Mouse (Mus musculus): ENCODE measurements around the gene Cygb.
"Not testable (repeated sequence)": the region's sequence is repeated elsewhere in the genome, so short reads cannot be mapped to it uniquely, and the experiment has no call there.

Cygb gene

GRCm38 (mm10) chr11:116654255-116654821 is at the start of gene Cygb:
Gene Cygb (minus strand): TSS chr11:116654313.
- DNase-seq (ENCODE audit: low read depth, low spot score) = peak; percentile 40

DNA sequence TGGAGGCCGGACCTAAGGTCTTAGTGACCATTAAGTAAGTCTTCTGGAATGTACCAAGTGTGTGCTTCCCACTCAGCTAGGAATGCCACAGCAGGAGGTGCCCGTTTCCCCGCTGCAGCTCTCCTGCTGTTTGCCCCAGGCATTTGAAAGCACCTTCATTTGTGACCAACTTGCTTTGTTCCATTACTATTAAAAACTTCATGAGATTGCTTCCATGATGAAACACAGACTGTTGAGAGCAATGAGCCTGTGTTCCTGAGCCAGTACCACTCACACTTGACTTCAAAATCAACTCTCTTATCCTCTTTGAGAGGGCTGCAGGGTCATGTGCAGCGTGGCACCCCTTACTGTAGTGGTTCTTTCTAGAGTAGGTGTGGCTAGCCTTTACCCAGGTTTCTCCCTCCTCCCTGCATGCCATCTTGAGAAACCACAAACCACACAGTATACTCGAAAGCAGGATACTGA is 47.3 kb upstream of the Cygb start:
- DNase-seq (ENCODE audit: low read depth, low spot score) = peak; percentile 70

- peak; percentile 96 for DNase-seq (ENCODE audit: low read depth, low spot score)
These were observed 43.4 kb upstream of the Cygb start for GRCm38 (mm10) chr11:116697521-116697920.

GRCm38 (mm10) chr11:116696426-116696825 is 42.3 kb upstream of the Cygb start:
- peak; percentile 73 for DNase-seq (ENCODE audit: low read depth, low spot score)

DNA sequence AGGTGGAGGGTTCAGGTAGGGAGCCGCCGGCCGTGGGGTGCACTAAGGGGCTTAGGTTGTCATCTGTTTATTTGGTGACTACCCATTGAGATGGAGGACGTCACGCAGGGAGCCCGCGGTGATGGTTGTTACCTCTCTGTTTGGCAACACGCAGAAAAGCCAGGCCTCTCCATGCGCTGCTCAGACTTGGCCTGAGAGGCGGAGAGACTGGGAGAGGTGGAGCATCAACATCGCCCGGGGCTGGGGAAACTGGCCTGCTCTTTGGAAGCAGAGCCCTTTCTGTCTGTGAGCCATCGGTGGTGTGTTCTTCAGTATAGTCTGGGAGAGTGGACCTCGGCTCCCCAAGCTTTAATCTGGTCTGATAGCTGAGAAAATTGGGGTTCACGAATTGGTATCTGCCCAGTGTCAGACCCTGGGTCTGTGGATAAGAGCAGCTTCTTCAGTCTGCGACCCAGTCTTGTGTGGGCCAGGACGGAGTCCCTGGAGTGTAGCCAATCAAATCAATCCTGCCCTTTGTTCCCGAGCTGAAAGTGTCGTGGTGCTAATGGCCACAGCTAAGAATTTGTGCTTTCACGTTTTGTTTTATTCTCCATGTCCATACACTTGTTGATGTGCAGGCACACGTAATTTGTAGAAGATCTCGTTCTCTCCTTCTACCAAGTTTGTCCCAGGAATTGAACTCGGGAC is 41.2 kb upstream of the Cygb start:
- DNase-seq (ENCODE audit: low read depth, low spot score) = peak; percentile 69

DNA sequence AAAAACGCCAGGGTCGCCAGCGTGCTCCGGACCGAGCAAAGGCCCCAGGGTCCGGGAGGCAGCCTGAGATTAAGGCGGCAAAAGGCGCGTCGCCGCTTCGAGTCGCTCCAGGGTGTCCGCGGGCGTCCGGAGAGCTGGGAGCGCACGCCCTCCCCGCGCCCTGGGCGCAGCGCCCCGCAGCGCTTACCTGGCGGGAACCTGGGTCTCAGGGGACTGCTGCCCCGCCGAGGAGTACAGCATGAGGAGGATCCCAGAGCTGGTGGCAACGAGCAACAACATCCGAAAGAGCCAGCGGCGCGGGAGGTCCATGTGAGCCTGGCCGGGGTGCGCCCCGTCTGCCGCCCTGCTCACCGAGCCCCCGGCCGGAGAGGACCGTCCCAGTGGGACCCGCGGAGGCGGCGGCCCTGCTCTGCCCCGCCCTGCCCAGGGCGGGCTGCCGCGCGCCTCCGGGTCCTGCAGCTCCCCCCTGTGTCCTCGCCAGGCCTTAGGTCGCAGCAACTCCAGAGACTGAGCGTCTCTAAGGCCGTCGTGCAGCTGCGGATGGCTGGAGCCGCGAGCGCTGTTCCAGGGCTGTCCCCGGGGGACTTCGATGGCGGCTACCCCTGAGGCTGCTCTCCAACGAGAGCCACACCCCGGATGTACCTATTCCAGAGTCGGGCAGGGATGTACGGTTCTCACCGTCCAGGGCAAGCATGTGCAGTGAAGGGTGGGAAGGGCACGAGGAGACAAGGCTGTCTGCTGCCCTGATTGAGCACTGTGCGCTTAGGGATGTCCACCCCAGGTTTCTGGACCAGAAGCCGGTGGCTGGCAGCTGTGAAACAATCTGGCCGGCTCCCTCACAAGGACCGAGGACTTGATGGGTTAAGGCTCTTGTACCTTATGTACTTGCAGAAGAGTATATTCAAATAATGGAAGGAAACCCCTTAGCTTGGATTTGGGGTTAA is 40.4 kb upstream of the Cygb start:
- DNase-seq (ENCODE audit: low read depth, low spot score) = peak; percentile 54

DNA sequence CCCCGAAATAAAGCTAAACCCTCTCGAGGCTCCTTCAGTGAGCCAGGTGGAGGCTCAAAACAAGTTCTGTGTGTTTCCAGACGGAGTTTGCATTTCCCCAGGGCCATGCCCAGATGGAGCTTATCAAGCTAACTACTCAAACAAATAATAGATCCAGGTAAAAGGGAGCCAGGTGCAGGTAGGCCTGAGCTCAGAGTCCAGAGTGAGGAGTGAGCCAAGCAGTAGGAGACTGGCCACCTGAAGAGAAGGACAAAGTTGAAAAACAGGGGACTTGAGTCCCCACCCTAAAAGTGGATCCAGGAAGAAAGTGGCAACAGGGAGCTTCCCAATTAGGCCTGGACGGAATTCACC is 39.8 kb upstream of the Cygb start:
- no peak for DNase-seq (ENCODE audit: low read depth, low spot score)

DNA sequence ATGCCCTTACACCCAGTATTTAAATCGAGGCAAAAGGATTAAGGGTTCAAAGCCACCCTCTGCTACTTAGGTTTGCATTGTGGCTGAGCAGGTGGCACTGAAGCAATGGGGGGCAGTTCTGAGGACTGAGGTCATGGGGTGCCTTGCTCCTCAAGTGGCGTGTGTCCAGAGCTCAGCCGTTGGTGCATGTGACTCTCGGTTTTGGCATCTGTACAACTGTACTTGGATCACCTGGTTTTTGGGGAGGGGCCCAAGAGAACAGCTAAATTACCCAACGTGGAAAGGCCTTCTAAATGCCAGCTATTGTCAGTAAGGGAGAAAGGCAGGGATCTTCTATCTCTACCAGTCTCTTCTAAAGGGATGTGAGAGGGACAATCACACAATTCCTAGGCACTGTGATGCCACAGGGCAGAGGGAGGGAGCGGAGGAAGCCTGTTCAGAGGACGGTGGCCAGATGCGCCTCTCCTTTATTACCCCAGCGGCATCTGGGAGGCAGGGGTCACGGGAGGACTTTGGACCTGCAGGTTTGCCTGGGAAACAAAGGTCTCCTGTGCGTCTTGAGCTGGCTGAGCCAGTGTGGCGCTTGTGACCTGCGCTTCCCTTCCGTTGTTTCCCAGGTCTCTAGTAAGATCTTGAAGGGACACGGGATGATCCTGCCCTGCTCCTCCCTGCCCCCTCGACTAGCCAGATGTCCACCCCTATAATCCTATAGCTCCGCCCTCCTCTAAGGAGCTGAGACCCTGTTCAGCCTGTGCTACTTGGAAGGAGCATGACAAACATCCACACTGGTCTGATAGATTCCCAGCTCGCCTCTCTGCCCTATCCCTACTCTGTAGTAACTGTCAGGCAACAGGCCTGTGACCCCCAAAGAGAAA is 36.8 kb upstream of the Cygb start:
- DNase-seq (ENCODE audit: low read depth, low spot score) = no peak

GRCm38 (mm10) chr11:116689622-116690021 is 35.5 kb upstream of the Cygb start:
- no peak for DNase-seq (ENCODE audit: low read depth, low spot score)

GRCm38 (mm10) chr11:116687897-116688296 is 33.8 kb upstream of the Cygb start:
- DNase-seq (ENCODE audit: low read depth, low spot score) = peak; percentile 63

- no peak for DNase-seq (ENCODE audit: low read depth, low spot score)
These were observed 31.6 kb upstream of the Cygb start for GRCm38 (mm10) chr11:116685729-116686128.

DNA sequence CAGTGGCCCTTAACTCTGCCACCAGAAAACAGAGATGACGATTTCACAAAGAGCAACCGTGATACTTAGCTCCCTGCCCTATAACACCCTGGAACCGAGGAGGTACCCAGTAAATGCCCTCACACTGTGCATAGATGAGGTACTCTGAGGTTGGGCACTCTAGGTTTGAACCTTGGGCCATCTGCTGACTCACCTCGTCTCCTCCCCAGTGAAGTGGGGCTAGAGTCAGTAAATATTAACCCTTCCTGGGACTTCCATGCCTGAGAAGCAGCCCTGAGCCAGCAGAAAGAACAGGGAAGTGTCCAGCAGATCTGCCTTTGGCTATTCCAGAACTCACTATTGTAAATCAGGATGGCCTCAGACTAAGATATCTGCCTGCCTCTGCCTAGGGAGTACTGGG is 29.7 kb upstream of the Cygb start:
- no peak for DNase-seq (ENCODE audit: low read depth, low spot score)

GRCm38 (mm10) chr11:116682501-116683144 is 28.5 kb upstream of the Cygb start:
- DNase-seq (ENCODE audit: low read depth, low spot score) = peak; percentile 80

- DNase-seq (ENCODE audit: low read depth, low spot score) = no peak
These were observed 27.0 kb upstream of the Cygb start for GRCm38 (mm10) chr11:116681147-116681546.

DNA sequence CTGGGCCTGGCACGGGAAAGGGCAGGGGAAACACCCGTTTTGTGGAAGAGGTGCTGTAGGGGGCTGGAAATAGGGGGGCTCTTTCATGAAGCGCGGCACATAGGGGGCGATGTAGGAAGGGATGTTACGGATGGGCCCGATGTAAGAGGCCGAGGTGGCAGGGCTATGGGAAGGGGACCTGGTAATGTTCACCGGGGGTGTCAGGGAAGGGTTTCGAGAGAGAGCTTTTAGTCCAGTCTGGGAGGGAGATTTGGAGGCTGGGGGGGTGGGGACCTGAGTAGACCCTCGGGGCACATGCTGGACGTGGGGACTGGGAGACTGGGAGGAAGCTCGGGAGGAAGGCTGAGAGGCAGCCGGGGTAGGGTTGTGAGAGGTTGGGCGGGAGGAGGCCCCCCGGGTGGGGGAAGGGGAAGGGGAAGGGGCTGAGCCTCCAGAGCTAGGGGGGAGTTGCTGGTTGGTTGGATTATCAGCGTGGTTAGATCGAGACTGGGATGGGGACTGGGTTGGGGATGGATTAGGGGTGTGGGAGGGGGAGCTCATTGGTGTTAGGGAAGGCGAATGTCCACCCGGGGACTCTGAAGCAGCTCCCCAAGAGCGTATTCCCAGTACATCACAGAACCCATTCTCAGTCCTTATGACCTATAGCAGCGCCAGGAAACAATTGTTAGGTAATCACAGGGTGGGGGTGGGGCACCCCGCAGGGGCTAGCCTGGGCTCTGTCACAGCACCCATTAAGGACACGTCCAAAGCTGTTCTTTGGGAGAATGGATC is 26.4 kb upstream of the Cygb start:
- no peak for DNase-seq (ENCODE audit: low read depth, low spot score)

GRCm38 (mm10) chr11:116679148-116679547 is 25.0 kb upstream of the Cygb start:
- DNase-seq (ENCODE audit: low read depth, low spot score) = no peak

DNA sequence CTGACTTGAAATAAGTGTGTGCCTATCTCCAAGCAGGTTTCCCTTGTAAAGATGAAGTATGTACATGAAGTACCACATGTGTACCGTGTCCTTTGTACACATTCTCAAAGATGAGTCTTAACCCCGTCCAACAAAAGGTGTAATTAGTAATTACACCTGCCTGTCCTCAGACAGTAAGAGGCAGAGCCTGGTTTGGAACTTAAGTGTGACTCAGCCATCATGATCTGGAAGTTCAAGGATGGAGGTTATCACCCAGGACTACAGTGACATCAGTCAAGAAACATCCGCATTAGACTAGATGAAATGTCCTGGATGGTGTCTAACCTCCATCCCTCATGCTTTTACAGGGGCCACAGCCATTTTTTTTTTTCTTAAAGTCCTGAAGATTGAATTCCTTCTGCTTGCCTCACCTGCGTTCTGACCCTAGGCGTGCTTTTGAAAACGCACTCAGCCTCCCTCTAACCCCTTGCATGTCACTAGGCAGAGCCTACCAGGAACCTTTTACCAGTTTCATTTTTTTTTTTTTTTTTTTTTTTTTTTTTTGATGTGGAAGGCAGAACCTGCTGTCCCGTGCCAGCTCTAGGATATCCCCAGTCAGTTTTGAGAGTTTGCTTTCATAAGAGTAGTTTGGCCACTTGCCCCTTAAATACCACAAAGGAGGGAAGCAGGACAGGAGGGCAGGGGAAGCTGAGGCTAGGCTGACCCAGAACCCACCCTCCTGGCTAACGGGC is 23.8 kb upstream of the Cygb start:
- no peak for DNase-seq (ENCODE audit: low read depth, low spot score)

- no peak for DNase-seq (ENCODE audit: low read depth, low spot score)
These were observed 22.3 kb upstream of the Cygb start for GRCm38 (mm10) chr11:116676175-116676976.

DNA sequence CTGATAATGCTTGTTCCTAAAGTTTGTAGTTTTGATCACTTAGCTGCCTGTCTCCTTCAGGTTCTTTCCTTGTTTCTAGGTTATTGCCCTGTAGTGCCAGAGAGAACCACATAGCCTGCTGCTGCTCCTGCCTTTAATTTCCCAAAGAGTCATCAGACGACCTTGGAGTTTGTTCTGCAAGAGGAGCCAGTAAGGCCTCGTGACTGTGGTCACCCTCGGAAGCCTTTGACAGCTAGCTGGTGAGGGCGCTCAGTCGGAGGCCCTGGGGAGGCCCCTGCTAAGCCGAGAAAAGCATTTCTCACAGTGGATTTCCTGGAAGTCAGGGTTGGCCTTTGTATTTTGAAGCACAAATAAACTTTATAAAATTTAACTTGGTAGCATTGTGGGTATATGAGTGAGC is 21.3 kb upstream of the Cygb start:
- DNase-seq (ENCODE audit: low read depth, low spot score) = not testable (repeated sequence)
